Comparison of ENCODE assay signal across 8 mouse cellular contexts in genomic region chr14:40965507-40966356, GRCm38 (mm10). TPM values are rescaled to one million over a fixed set of nuclear protein-coding genes. Genes with fewer than 3 reads are reported as not detected.
DNase-seq lines count a peak whose midpoint lies in the region; ATAC-seq and TF ChIP-seq lines count a peak whose summit lies in the region.

No protein-coding gene starts in this region.

- peak overlapping the region; percentile 89 for H3K9ac ChIP-seq in ES-E14 (ENCODE audit: insufficient read depth, low read depth, low read length, poor library complexity, severe bottlenecking)
- H3K9ac ChIP-seq in liver, embryonic 13.5 days = peak overlapping the region; percentile 97
- peak overlapping the region; percentile 93 for H3K9ac ChIP-seq in neural tube, embryonic 11.5 days (ENCODE audit: low read length)

- peak overlapping the region; percentile 96 for H3K4me2 ChIP-seq in liver, embryonic 13.5 days
- peak overlapping the region; percentile 85 for H3K4me2 ChIP-seq in neural tube, embryonic 11.5 days (ENCODE audit: low read depth)

- H3K27me3 ChIP-seq in cerebellum, adult 2 months (ENCODE audit: control insufficient read depth, insufficient read depth, low read length) = no peaks in the 10 kb centered on the region
- no peaks in the 10 kb centered on the region for H3K27me3 ChIP-seq in liver, embryonic 13.5 days
- no peaks in the 10 kb centered on the region for H3K27me3 ChIP-seq in neural tube, embryonic 11.5 days (ENCODE audit: control insufficient read depth, insufficient read depth, low read length)

- no peak for TF ChIP-seq POLR2A in cerebellum, adult 2 months (IDR thresholded peaks at IDR 0.05; ENCODE audit: borderline replicate concordance, insufficient read depth, low read length)
- TF ChIP-seq POLR2A in embryonic fibroblast, embryonic 13.5 days (IDR thresholded peaks at IDR 0.05; ENCODE audit: low read depth, low read length) = no peak

- WGBS in cerebellum, adult 2 months = under 1% methylated on average over 15 of the region's 15 CpGs
- under 1% methylated on average over 15 of the region's 15 CpGs for WGBS in liver, embryonic 13.5 days (ENCODE audit: insufficient replicate concordance)
- WGBS in neural tube, embryonic 11.5 days = under 1% methylated on average over 14 of the region's 15 CpGs

- in situ Hi-C loops in ES-E14 (cut with MboI; ENCODE audit: low sequenced_read_pairs in 2 of 2, unreplicated experiment in 2 of 2) = loop anchor here in 1 of 2 experiments (5.0 kb wide), 1 partner anchor 38 kb away; no protein-coding TSS in a partner anchor

- H3K36me3 ChIP-seq in ES-E14 (ENCODE audit: control insufficient read depth, insufficient read depth, low read length, poor library complexity, severe bottlenecking) = no peaks in the 10 kb centered on the region
- no peaks in the 10 kb centered on the region for H3K36me3 ChIP-seq in liver, embryonic 13.5 days
- H3K36me3 ChIP-seq in neural tube, embryonic 11.5 days (ENCODE audit: control insufficient read depth, insufficient read depth, low read length) = no peaks in the 10 kb centered on the region

- no peak for TF ChIP-seq CTCF in cerebellum, adult 2 months (IDR thresholded peaks at IDR 0.05; ENCODE audit: borderline replicate concordance, insufficient read depth, low read depth, low read length)
- no peak for TF ChIP-seq CTCF in embryonic fibroblast, embryonic 13.5 days (IDR thresholded peaks at IDR 0.05; ENCODE audit: borderline replicate concordance, insufficient read depth, low read length)

- H3K4me3 ChIP-seq in cerebellum, adult 2 months (replicated peaks; ENCODE audit: insufficient read depth, low read depth, low read length) = peak overlapping the region; percentile 63
- H3K4me3 ChIP-seq in ES-E14 (ENCODE audit: insufficient read depth in 1 of 2, low read depth in 1 of 2, low read length in 2 of 2, poor library complexity in 1 of 2, severe bottlenecking in 1 of 2) = peak overlapping the region; percentile 96 to 98
- peak overlapping the region; percentile 83 for H3K4me3 ChIP-seq in embryonic fibroblast, embryonic 13.5 days (ENCODE audit: insufficient read depth, low read length)
- peak overlapping the region; percentile 88 for H3K4me3 ChIP-seq in liver, embryonic 13.5 days (replicated peaks)
- peak overlapping the region; percentile 89 for H3K4me3 ChIP-seq in neural tube, embryonic 11.5 days (ENCODE audit: low read depth, low read length)

- no peaks in the 10 kb centered on the region for H3K9me3 ChIP-seq in ES-E14 (ENCODE audit: control insufficient read depth, insufficient read depth, low read depth, low read length)
- H3K9me3 ChIP-seq in liver, embryonic 13.5 days (replicated peaks) = no peaks in the 10 kb centered on the region
- no peaks in the 10 kb centered on the region for H3K9me3 ChIP-seq in neural tube, embryonic 11.5 days (ENCODE audit: control insufficient read depth, low read length)

- 0 out of 2 replicates have a peak, but pooled peaks cover 6% of the 10 kb centered on the region for H3K4me1 ChIP-seq in cerebellum, adult 2 months (ENCODE audit: control insufficient read depth, insufficient read depth, low read length)
- peaks cover 7 to 28% of the 10 kb centered on the region in 2 experiments for H3K4me1 ChIP-seq in ES-E14 (ENCODE audit: control insufficient read depth in 2 of 2, insufficient read depth in 2 of 2, low read length in 2 of 2, poor library complexity in 1 of 2)
- peaks cover 6% of the 10 kb centered on the region; the same call in 1 of the 2 replicates for H3K4me1 ChIP-seq in embryonic fibroblast, embryonic 13.5 days (ENCODE audit: control insufficient read depth, insufficient read depth, low read length)
- H3K4me1 ChIP-seq in liver, embryonic 13.5 days (replicated peaks) = peaks cover 65% of the 10 kb centered on the region
- H3K4me1 ChIP-seq in neural tube, embryonic 11.5 days (ENCODE audit: control insufficient read depth, insufficient read depth, low read length) = peaks cover 20% of the 10 kb centered on the region

- no peak for ATAC-seq in liver, embryonic 13.5 days (ENCODE audit: low read depth)
- peak; percentile 11; the same call in 1 of the 2 replicates for ATAC-seq in neural tube, embryonic 11.5 days (ENCODE audit: insufficient read depth, low FRiP score, low TSS enrichment)
- no peak for ATAC-seq in megakaryocyte-erythroid progenitor cell, adult 5-6 weeks (replicated peaks; ENCODE audit: low FRiP score, low TSS enrichment, poor library complexity, severe bottlenecking)

- H3K27ac ChIP-seq in cerebellum, adult 2 months (ENCODE audit: insufficient read depth, low read length) = no peak overlapping the region
- no peak overlapping the region; the same call in 1 of the 2 replicates for H3K27ac ChIP-seq in ES-E14 (ENCODE audit: insufficient read depth, low read depth, low read length, poor library complexity, severe bottlenecking)
- H3K27ac ChIP-seq in embryonic fibroblast, embryonic 13.5 days (ENCODE audit: insufficient read depth, low read length) = no peak overlapping the region
- H3K27ac ChIP-seq in liver, embryonic 13.5 days = peak overlapping the region; percentile 95
- H3K27ac ChIP-seq in neural tube, embryonic 11.5 days (ENCODE audit: low read depth, low read length) = peak overlapping the region; percentile 83

- peak in 1 of 2 experiments; percentile 38 for DNase-seq in cerebellum, adult 2 months
- no peak for DNase-seq in cerebellum, adult 9-10 months
- no peak for DNase-seq in ES-E14 (ENCODE audit: low read depth, low spot score)
- peak; percentile 62 for DNase-seq in induced T-regulatory cell, adult 2 months (ENCODE audit: low read depth)
- no peak for DNase-seq in liver, embryonic 13.5 days
- DNase-seq in neural tube, embryonic 11.5 days (ENCODE audit: low spot score) = peak; percentile 52

TF ChIP-seq in ES-E14, 5 proteins besides CTCF, POLR2A, EP300 and RAD21:
- TF ChIP-seq ZC3H11A (IDR thresholded peaks at IDR 0.05; ENCODE audit: borderline replicate concordance, low read depth, low read length) (no peak), ZNF384 (IDR thresholded peaks at IDR 0.05; ENCODE audit: low read depth, low read length) (peak; percentile 80)

RNA-seq across cellular contexts. Expression of gene Tspan14, which starts 0.9 kb away (rescaled TPM):
- polyA plus RNA-seq in cerebellum, adult 2 months (2012; rRNA removed) = 39.1 and 39.6 TPM in 2 replicates
- total RNA-seq in ES-E14 (2012; rRNA removed) = 26.5 and 62.7 TPM in 2 replicates
- polyA plus RNA-seq in embryonic fibroblast, embryonic 13.5 days (2011; ENCODE audit: insufficient read length, low read depth, missing spikeins) = 17.7 and 22.0 TPM in 2 replicates
- polyA plus RNA-seq in liver, embryonic 13.5 days (2015; fragmentation: Nextera tagmentation; extraction: Ambion mirVana) = 32.9 and 37.5 TPM in 2 replicates
- polyA plus RNA-seq in neural tube, embryonic 11.5 days (2014; fragmentation: Nextera tagmentation; extraction: Ambion mirVana) = 118 and 125 TPM in 2 replicates
- total RNA-seq in megakaryocyte-erythroid progenitor cell, adult 5-6 weeks (2014; fragmentation: Nextera tagmentation) = 8.6 and 13.3 TPM in 2 replicates
- 9.3 and 12.9 TPM in 2 replicates for total RNA-seq in megakaryocyte-erythroid progenitor cell, adult 5-6 weeks (2017)

RNA-seq across cellular contexts. Expression of gene Fam213a, which starts 47.9 kb away (rescaled TPM):
- polyA plus RNA-seq in cerebellum, adult 2 months (2012; rRNA removed) = 146 and 150 TPM in 2 replicates
- total RNA-seq in ES-E14 (2012; rRNA removed) = 13.6 and 16.7 TPM in 2 replicates
- polyA plus RNA-seq in embryonic fibroblast, embryonic 13.5 days (2011; ENCODE audit: insufficient read length, low read depth, missing spikeins) = 8.7 and 11.3 TPM in 2 replicates
- 67.9 and 78.3 TPM in 2 replicates for polyA plus RNA-seq in liver, embryonic 13.5 days (2015; fragmentation: Nextera tagmentation; extraction: Ambion mirVana)
- polyA plus RNA-seq in neural tube, embryonic 11.5 days (2014; fragmentation: Nextera tagmentation; extraction: Ambion mirVana) = 48.5 and 48.8 TPM in 2 replicates
- total RNA-seq in megakaryocyte-erythroid progenitor cell, adult 5-6 weeks (2014; fragmentation: Nextera tagmentation) = 29.9 and 70.4 TPM in 2 replicates
- total RNA-seq in megakaryocyte-erythroid progenitor cell, adult 5-6 weeks (2017) = 73.6 and 75.3 TPM in 2 replicates

Comparison
In these comparisons a context has a peak if more than half of its experiments do, and no peak if none do; other contexts are left out.
1. DNase-seq: peak in induced T-regulatory cell, adult 2 months (single experiment) and neural tube, embryonic 11.5 days (single experiment); none in cerebellum, adult 9-10 months (single experiment), ES-E14 (single experiment) and liver, embryonic 13.5 days (single experiment).
2. H3K27ac ChIP-seq: peak in liver, embryonic 13.5 days (single experiment) and neural tube, embryonic 11.5 days (single experiment); none in cerebellum, adult 2 months (single experiment), ES-E14 (single experiment) and embryonic fibroblast, embryonic 13.5 days (single experiment).
3. Peak in every context shown above with its lines, with median percentiles within 50 percentile points of each other: H3K4me3 ChIP-seq and H3K9ac ChIP-seq.